Mouse (Mus musculus): ENCODE data around the gene Ano9.

DNA sequence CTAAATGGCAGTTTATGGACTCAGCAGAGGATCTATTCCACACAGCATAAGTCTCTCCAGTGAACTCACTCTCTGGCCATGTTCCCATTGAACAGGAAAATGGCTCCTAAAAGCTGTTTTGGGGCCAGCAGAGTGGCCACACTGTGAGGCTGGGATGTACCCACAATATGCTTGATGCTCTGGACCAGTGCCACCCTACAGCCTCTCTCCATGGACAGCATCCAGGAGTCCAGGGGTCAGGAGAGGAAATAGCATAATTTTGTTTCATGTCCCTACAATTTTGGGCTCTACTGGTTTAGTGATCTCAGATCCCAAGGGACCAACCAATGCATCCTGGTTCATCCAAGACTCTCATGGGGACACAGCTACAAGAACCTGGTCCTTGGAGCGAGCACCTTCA lies 60.1 kb downstream of the Ano9 start:
- no peak for TF ChIP-seq CTCF (IDR thresholded peaks at IDR 0.05; ENCODE audit: extremely low read depth, insufficient read length, insufficient replicate concordance, low read depth, low read length)
- no peak for TF ChIP-seq POLR2A (IDR thresholded peaks at IDR 0.05; ENCODE audit: low read depth, low read length)

All from small intestine, adult 2 months (tissue).